Mouse (Mus musculus) retina, embryonic 14.5 days (tissue): ENCODE results near the gene Olfr683.
"Not testable (repeated sequence)": the region's sequence is repeated elsewhere in the genome, so short reads cannot be mapped to it uniquely, and the experiment has no call there.

Source experiments
- DNase-seq: peaks from one replicate; pipeline ENCODE4 v3.0.0-alpha.2; 2015; ENCODE audit warnings: low spot score

Gene Olfr683

DNA sequence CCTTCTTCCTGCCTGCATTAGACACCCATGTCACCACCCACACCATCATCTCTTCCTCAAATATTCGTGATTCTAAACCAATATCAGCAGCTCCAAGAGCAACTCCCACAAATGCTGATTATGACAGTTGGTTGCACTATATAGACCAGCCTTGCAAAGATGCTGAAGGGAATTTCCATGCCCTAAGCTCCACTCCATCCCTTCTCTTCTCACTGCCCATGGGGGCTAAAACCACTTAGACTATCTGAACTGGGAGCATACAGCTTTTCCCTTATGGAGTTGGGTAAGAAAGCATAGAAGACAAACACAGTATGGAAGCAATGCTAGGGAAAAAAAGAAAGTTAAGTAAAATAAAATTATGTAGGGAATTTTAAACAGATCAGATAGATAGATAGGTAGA, at the start of gene Olfr683:
Gene Olfr683 (minus strand): TSS at position 101 of the 400 bp plus-strand sequence.
- DNase-seq: no peak

DNA sequence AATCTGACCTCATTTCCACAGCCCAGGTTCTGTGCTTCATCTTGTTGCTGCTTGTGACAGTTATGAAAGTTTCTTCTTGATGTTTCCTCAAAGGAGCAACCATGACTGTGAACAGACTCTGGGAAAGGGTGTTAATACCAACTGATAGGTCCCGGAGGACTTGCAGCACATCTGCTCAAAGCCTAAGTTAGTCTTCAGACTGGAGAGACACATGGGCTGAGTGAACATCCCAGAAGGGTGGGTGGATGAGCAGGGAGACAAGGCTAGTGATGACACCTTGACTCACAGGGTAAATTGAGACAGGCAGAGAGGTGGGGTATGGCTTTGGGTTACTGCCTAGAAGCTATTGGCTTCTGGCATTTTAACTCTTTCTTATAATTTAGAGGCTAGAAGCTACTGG, 39.1 kb upstream of the Olfr683 start, which contains the start of gene Olfr685:
Gene Olfr685 (minus strand): TSS at position 101 of the 400 bp plus-strand sequence.
- no peak for DNase-seq

DNA sequence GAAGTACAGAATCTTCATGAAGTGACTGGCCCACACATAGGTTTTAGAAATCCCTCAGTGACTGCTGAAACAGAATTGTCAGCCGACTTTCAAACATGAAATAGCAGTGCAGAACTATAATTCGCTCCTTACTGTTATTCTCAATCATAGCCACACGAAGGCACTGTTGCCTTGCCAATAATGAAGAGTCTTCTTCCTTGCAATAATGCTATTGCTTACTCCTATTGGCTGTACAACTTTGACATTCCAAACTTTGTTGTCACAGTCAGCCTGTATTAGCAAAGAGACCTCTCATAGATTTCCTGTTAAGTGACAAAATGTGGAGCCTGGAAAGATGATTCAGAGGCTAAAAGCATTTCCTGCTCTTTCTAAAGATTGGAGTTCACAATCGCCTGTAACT, 24.0 kb upstream of the Olfr683 start:
- DNase-seq: peak; percentile 50

DNA sequence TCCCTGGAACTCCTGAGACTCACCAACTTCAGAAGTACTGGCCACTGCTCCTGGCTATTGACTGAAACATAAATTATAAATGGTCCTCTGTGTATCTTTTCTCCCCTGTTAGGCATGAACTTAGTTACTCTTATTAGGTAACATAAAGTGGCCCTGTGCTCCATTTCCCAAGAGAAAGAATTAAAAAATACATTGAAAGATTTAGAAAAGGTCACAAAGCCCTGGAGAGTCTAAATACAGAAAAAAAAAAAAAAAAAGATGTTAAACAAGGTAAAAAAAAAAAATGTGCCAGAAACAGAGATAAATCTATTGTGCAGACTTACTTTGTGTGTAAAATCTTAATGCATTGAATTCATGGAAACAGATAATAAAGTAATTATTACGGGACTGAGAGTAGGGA, 16.7 kb upstream of the Olfr683 start, which contains the start of gene Olfr684:
Gene Olfr684 (minus strand): TSS at position 101 of the 400 bp plus-strand sequence.
- no peak for DNase-seq

DNA sequence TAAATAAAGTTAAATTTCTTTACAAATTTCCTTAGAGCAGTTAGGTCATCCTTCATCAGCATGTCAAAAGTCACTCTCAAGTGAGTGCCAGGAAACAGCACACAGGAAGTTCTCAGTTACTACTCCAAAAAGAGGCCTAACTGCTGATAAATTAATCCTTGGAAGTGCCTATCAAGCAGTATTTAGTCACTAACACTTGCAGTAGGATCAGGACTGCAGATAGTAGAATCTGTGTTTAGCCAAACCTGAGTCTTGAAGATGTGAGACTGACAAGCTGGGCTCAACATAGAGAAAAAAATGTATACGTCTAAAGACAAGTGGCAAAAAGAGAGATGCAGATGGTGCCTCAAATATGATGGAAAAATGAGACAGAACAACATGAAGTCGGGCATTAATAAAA, 5.5 kb downstream of the Olfr683 start:
- DNase-seq: no peak

DNA sequence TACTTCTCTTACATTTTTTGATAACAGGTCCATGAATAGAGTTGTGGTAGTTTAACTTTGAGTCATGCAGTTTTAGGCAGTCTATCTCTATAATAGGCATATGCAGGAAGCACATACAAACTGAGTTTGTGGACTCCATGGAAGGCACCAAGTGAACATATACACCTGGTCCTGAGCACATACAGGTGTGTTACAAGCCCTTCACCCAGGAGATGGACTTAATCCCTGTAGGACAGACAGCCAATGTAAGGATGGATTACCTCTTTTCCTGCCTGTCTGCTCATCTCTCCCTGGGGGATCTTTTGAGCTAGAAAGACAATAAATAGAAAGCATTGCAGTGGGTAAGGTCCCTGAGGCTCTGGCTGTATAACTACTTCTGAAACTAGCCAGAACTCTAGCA, 30.3 kb downstream of the Olfr683 start, which contains the start of gene Olfr681:
Gene Olfr681 (plus strand): TSS at position 301 of the 400 bp plus-strand sequence.
- no peak for DNase-seq

DNA sequence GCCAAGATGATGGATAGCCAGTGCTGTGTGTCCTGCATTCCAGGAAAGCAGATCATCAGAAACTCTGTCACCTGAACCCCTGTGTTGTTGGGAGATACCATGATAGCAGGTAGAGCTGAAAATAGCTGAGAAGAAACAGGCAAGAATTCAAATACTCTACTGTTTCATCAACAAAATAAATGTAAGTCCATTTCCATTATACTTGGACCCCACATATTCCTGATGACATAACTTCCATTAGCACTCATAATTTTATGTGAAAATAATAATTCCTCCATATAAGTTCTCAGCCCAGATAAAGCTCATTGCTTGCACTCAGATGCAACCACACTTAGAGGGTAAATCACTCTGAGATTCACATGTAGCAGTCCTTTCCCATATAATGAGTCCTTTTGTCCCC, 54.1 kb downstream of the Olfr683 start, which contains the start of gene Olfr680-ps1:
Gene Olfr680-ps1 (minus strand): TSS at position 101 of the 400 bp plus-strand sequence.
- DNase-seq: not testable (repeated sequence)
